Mouse (Mus musculus): ENCODE measurements at regions not wholly inside any gene's neighbourhood (a gene's known extent, or its start where the extent isn't known, plus 50 kb on each side); places are given as distances from the start of the nearest gene placed in this dataset.

GRCm38 (mm10) chr19:16075512-16076086 is 57.0 kb upstream of the Gnaq start:
- DNase-seq: no peak

- no peak for DNase-seq
Measured at GRCm38 (mm10) chr19:16075026-16075425, 57.6 kb upstream of the Gnaq start.

GRCm38 (mm10) chr19:16067314-16067713 is 65.3 kb upstream of the Gnaq start:
- DNase-seq: no peak

GRCm38 (mm10) chr19:16064911-16065310 is 67.7 kb upstream of the Gnaq start:
- no peak for DNase-seq

GRCm38 (mm10) chr19:16063916-16064580 is 68.6 kb upstream of the Gnaq start:
- DNase-seq: peak; percentile 78 to 87

GRCm38 (mm10) chr19:16063533-16063915 is 69.1 kb upstream of the Gnaq start:
- DNase-seq: no peak

GRCm38 (mm10) chr19:16061821-16062220 is 70.8 kb upstream of the Gnaq start:
- DNase-seq: no peak

- no peak for DNase-seq
Measured at GRCm38 (mm10) chr19:16059026-16059425, 73.6 kb upstream of the Gnaq start.

- DNase-seq: peak in 1 of 2 experiments; percentile 8
Measured at GRCm38 (mm10) chr19:16050220-16051055, 65.6 kb upstream of the Cep78 start.

GRCm38 (mm10) chr19:16049646-16050045 is 64.9 kb upstream of the Cep78 start:
- no peak for DNase-seq

GRCm38 (mm10) chr19:16046977-16047376 is 62.2 kb upstream of the Cep78 start:
- DNase-seq: no peak

GRCm38 (mm10) chr19:16045261-16045660 is 60.5 kb upstream of the Cep78 start:
- no peak for DNase-seq

- DNase-seq: no peak
Measured at GRCm38 (mm10) chr19:16044169-16044568, 59.4 kb upstream of the Cep78 start.

- no peak for DNase-seq
Measured at GRCm38 (mm10) chr19:16043007-16043406, 58.2 kb upstream of the Cep78 start.

GRCm38 (mm10) chr19:16041891-16042290 is 57.1 kb upstream of the Cep78 start:
- DNase-seq: no peak

GRCm38 (mm10) chr19:16037806-16038205 is 53.0 kb upstream of the Cep78 start:
- no peak for DNase-seq

All from cerebellum, adult 18-20 months (tissue).